Mouse (Mus musculus) lung, postnatal 0 days (tissue): ENCODE measurements around the gene Rsph1. TPM values are rescaled to one million over a fixed set of nuclear protein-coding genes. Genes with fewer than 3 reads are reported as not detected.

Source experiments
- ATAC-seq: fragments of 200-750 bp; cut with Nextera tagmentation; 2 replicates; pipeline ENCODE4 v1.8.0; 2017; ENCODE audit warnings: moderate library complexity
- DNase-seq: peaks from one replicate; pipeline ENCODE4 v3.0.0-alpha.2; 2016; ENCODE audit warnings: low spot score
- H3K27ac ChIP-seq: fragments of 300-500 bp; sonication (generic); 2 replicates; pipeline ENCODE4 v1.5.1; 2014; ENCODE audit warnings: antibody characterized with exemption, mild to moderate bottlenecking, low read length, mixed read lengths
- H3K27me3 ChIP-seq: fragments of 300-500 bp; sonication (generic); replicated peaks from 2 replicates; pipeline ENCODE4 v1.6.1; 2014; ENCODE audit warnings: low read length, mixed read lengths; ENCODE audit not compliant: insufficient read depth
- H3K36me3 ChIP-seq: fragments of 300-500 bp; sonication (generic); 2 replicates; pipeline ENCODE4 v1.6.1; 2014; ENCODE audit warnings: low read length, mixed read lengths; ENCODE audit not compliant: insufficient read depth
- H3K4me1 ChIP-seq: fragments of 300-500 bp; sonication (generic); 2 replicates; pipeline ENCODE4 v1.6.1; 2014; ENCODE audit warnings: antibody characterized with exemption, low read depth, low read length, mixed read lengths; ENCODE audit not compliant: insufficient read depth
- H3K4me2 ChIP-seq: fragments of 300-500 bp; sonication (generic); replicated peaks from 2 replicates; pipeline ENCODE4 v1.6.1; 2014; ENCODE audit warnings: low read depth, mild to moderate bottlenecking, low read length, moderate library complexity, mixed read lengths
- H3K4me3 ChIP-seq: fragments of 300-500 bp; sonication (generic); 2 replicates; pipeline ENCODE4 v1.5.1; 2014; ENCODE audit warnings: low read depth, low read length
- H3K9ac ChIP-seq: fragments of 300-500 bp; sonication (generic); replicated peaks from 2 replicates; pipeline ENCODE4 v1.6.1; 2014; ENCODE audit warnings: low read depth, mild to moderate bottlenecking
- H3K9me3 ChIP-seq: fragments of 300-500 bp; sonication (generic); 2 replicates; pipeline ENCODE4 v1.6.1; 2016; ENCODE audit warnings: low read length, mixed read lengths
- CTCF ChIP-seq: IDR thresholded peaks from 2 replicates; pipeline ENCODE4 v1.5.1; 2016; ENCODE audit warnings: antibody characterized with exemption, mild to moderate bottlenecking
- EP300 ChIP-seq: IDR thresholded peaks from 2 replicates; pipeline ENCODE4 v1.6.1; 2016; ENCODE audit warnings: antibody characterized with exemption, mild to moderate bottlenecking, control low read depth
- WGBS: fragments of 180-500 bp; shearing (Covaris S2); extraction: QIAGEN DNeasy Blood & Tissue Kit; methylation state at CpG from one replicate; pipeline ENCODE4 v1.1.7; 2014; 5-methylcytosine and 5-hydroxymethylcytosine counted together
- polyA plus RNA-seq: library from polyadenylated mRNA; unstranded; fragments of >200 nt; fragmentation: Nextera tagmentation; extraction: Ambion mirVana; gene quantifications from 2 replicates; pipeline ENCODE4 v1.2.1, GENCODE M21; 2015

Rsph1 gene
- polyA plus RNA-seq, 1 experiment from 2014 or later: 21.4 TPM

DNA sequence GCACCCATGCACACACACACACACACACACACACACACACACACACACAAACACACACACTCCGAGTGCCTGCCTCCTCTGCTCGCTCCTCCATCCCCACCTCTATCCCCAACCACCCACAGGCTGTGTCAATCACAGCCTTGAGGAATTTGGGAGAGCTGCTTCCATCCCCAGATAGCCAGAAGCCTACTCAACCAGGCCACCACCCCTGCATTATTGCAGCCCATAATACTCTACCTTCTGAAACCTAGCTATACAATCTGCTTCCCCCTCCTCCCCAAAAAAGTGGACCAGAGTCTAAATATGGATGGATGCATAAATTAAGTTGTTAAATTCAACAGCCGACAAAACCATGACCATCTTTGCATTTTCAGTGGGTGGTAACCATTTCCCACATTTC lies 50.8 kb downstream of the Rsph1 start:
- Histone ChIP-seq H3K9me3 (no peaks in the 10 kb centered on the region), H3K36me3 (no peaks in the 10 kb centered on the region), H3K27ac (no peak overlapping the region), H3K4me1 (no peaks in the 10 kb centered on the region; the same call in 1 of the 2 replicates), H3K4me2 (no peak overlapping the region), H3K27me3 (no peaks in the 10 kb centered on the region), H3K9ac (no peak overlapping the region), H3K4me3 (no peak overlapping the region)
- TF ChIP-seq CTCF: no peak
- TF ChIP-seq EP300: no peak
- WGBS: 64% methylated on average over 3 of the region's 3 CpGs
- no peak for ATAC-seq
- no peak for DNase-seq

DNA sequence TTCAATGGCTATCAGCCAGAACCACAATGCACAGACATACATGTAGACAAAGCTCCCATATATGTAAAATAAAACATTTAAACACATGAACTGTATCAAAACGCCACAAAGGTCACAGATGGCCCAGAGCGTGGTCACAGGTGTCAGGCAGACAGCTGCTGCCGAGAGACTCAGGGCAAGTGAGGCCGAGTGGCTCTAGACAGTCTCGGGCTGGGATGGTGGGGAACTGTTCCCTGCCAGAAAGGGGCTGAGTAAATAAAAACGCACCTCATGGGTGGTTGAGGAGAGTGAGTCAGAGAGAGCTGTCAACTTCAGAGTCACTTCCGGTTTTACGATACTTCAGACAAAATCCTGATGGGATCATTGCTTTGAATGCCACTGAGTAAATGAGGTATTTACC lies 52.6 kb downstream of the Rsph1 start:
- ATAC-seq: no peak
- Histone ChIP-seq H3K4me1 (no peaks in the 10 kb centered on the region; the same call in 1 of the 2 replicates), H3K9ac (no peak overlapping the region), H3K9me3 (no peaks in the 10 kb centered on the region), H3K27ac (no peak overlapping the region), H3K36me3 (no peaks in the 10 kb centered on the region), H3K27me3 (no peaks in the 10 kb centered on the region), H3K4me3 (no peak overlapping the region), H3K4me2 (no peak overlapping the region)
- 56% methylated on average over 8 of the region's 8 CpGs for WGBS
- TF ChIP-seq CTCF: no peak
- TF ChIP-seq EP300: no peak
- no peak for DNase-seq

DNA sequence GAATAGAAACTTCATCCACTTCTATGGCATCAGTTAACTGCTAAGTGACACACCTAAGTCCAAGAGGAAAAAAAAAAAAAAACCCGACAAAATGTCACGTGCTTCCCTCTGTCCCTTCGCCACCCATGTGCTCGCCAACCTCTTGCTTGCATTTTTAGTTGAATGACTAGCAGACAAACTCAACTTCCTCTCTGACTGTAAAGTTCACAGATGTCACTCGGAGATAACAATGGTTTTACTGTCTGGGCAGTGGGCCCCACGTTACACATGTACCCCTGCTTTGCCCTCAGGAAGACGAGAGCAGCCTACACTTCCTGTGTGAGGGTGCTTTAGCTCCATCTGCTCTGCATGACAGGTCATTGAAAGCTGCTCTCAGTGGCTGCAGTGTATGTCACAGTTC lies 53.3 kb downstream of the Rsph1 start:
- DNase-seq (peak; percentile 22), ATAC-seq (peak; percentile 46)
- H3K9ac ChIP-seq: no peak overlapping the region
- TF ChIP-seq CTCF (no peak), EP300 (no peak)
- no peak overlapping the region for H3K4me2 ChIP-seq
- H3K36me3 ChIP-seq: no peaks in the 10 kb centered on the region
- H3K9me3 ChIP-seq: no peaks in the 10 kb centered on the region
- no peaks in the 10 kb centered on the region; the same call in 1 of the 2 replicates for H3K4me1 ChIP-seq
- 41% methylated on average over 7 of the region's 7 CpGs for WGBS
- no peak overlapping the region for H3K4me3 ChIP-seq
- no peak overlapping the region for H3K27ac ChIP-seq
- no peaks in the 10 kb centered on the region for H3K27me3 ChIP-seq

DNA sequence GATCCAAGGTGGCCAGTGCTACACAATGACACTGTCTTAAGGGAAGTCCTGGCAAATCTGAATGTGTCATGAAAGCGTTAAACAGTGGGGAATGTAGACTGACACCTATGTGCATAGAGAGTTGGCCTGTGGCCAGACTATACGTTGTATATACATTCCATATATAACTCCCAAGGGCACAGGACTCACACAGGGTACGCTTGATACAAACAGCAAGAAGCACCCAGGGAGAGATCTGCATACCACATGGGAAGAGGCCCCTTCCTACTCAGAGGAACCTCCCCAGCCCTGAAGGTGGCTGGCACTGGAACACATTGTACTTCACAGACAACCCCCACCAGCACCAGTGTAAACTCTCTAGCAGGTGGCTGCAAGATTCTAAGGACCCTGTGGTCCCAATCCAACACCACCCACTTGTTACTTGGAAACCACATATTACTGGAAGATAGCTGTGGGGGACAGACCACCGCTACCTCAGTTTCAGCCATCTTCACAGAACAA lies 54.3 kb downstream of the Rsph1 start:
- ATAC-seq: no peak
- Histone ChIP-seq H3K36me3 (no peaks in the 10 kb centered on the region), H3K4me3 (no peak overlapping the region), H3K27me3 (no peaks in the 10 kb centered on the region), H3K4me1 (no peaks in the 10 kb centered on the region; the same call in 1 of the 2 replicates), H3K9me3 (no peaks in the 10 kb centered on the region), H3K27ac (no peak overlapping the region), H3K9ac (no peak overlapping the region), H3K4me2 (no peak overlapping the region)
- WGBS: 20% methylated on average over 4 of the region's 4 CpGs
- TF ChIP-seq CTCF: no peak
- no peak for TF ChIP-seq EP300
- DNase-seq: no peak

DNA sequence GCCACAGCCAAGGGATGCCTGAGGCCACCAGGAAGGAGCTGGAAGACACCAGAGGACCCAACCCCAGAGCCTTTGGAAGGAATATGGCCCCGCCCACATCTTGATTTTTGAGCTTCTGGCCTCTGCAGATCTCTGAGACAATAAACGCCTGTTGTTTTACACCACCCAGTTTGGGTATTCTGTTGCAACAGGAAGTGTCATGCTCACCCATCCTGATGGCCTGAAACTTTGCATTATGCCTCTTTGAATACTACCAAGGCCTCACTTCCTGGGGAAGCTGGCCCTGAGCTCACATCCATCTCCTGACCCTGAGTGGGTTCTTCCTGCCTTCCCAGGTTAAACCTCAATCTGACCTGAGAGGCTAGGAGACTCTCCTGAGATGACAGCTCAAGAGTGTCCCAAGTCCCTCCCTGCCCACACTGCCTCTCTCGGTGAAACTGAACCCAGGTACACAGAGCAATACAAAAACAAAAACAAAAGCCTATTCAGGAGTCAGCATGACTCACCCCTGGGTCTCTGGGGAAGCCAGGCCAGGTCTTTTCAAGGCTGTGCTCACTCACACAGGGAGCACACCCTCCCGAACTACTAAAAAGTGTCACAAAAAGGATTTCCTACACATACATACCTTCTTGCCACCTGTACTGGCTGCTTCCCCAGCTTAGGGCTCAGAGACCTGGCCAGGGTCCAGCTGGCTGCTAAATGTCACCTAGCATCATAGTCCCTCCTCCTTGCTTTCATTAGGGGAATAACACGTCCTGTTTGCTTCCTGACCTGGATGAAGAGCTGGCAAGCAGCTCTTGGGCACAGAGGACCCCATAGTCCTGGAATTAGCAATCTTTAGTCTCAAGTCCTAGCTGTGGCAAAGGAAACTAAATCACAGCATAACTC lies 60.9 kb downstream of the Rsph1 start:
- no peak overlapping the region for H3K4me3 ChIP-seq
- H3K27ac ChIP-seq: no peak overlapping the region
- ATAC-seq: no peak
- no peaks in the 10 kb centered on the region for H3K4me1 ChIP-seq
- no peaks in the 10 kb centered on the region for H3K9me3 ChIP-seq
- H3K36me3 ChIP-seq: no peaks in the 10 kb centered on the region
- no peak overlapping the region for H3K4me2 ChIP-seq
- 42% methylated on average over 5 of the region's 5 CpGs for WGBS
- no peaks in the 10 kb centered on the region for H3K27me3 ChIP-seq
- TF ChIP-seq EP300: no peak
- TF ChIP-seq CTCF: no peak
- no peak overlapping the region for H3K9ac ChIP-seq
- DNase-seq: no peak

DNA sequence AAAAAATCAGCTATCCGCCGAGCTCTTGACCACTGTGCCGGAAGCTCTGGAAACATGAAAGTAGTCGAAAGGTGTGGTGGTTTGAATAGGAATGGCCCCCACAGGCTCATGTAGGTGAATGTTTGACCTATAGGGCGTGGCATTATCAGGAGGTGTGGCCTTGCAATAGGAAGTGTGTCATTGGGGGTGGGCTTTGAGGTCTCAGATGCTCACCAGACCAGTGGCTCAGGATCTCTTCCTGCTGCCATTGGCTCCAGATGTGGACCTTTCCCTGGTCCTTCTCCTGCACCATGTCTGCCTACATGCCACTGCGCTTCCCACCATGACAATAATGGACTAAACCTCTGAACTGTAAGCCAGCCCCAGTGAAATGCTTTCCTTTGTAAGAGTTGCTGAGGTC lies 65.3 kb downstream of the Rsph1 start:
- ATAC-seq: no peak
- H3K9ac ChIP-seq: no peak overlapping the region
- 86% methylated on average over 6 of the region's 6 CpGs for WGBS
- H3K27me3 ChIP-seq: no peaks in the 10 kb centered on the region
- TF ChIP-seq CTCF: no peak
- no peak for TF ChIP-seq EP300
- no peak overlapping the region for H3K4me2 ChIP-seq
- no peaks in the 10 kb centered on the region for H3K9me3 ChIP-seq
- no peaks in the 10 kb centered on the region for H3K36me3 ChIP-seq
- H3K4me1 ChIP-seq: no peaks in the 10 kb centered on the region
- DNase-seq: no peak
- H3K27ac ChIP-seq: no peak overlapping the region
- H3K4me3 ChIP-seq: no peak overlapping the region
